Mouse (Mus musculus): ENCODE data around the gene Pabpn1. TPM values are rescaled to one million over a fixed set of nuclear protein-coding genes. Genes with fewer than 3 reads are reported as not detected.
"Not testable (repeated sequence)": the region's sequence is repeated elsewhere in the genome, so short reads cannot be mapped to it uniquely, and the experiment has no call there.

Pabpn1 gene
- polyA plus RNA-seq, 1 experiment = 144 TPM

GRCm38 (mm10) chr14:54942479-54942878, 50.2 kb downstream of the Pabpn1 start:
- H3K27ac ChIP-seq (ENCODE audit: insufficient read depth, low read depth, low read length) = no peak overlapping the region
- no peak for TF ChIP-seq CTCF (IDR thresholded peaks at IDR 0.05; ENCODE audit: low read depth, low read length)
- no peaks in the 10 kb centered on the region for H3K4me1 ChIP-seq (ENCODE audit: control insufficient read depth, insufficient read depth, low read length)
- H3K4me3 ChIP-seq (ENCODE audit: insufficient read depth, low read length) = no peak overlapping the region

GRCm38 (mm10) chr14:54943971-54944370, 51.7 kb downstream of the Pabpn1 start:
- no peak for TF ChIP-seq POLR2A (IDR thresholded peaks at IDR 0.05; ENCODE audit: borderline replicate concordance, low read depth, low read length)
- TF ChIP-seq CTCF (IDR thresholded peaks at IDR 0.05; ENCODE audit: low read depth, low read length) = no peak
- no peak overlapping the region for H3K4me3 ChIP-seq (ENCODE audit: insufficient read depth, low read length)
- no peak overlapping the region for H3K27ac ChIP-seq (ENCODE audit: insufficient read depth, low read depth, low read length)
- no peaks in the 10 kb centered on the region for H3K4me1 ChIP-seq (ENCODE audit: control insufficient read depth, insufficient read depth, low read length)

GRCm38 (mm10) chr14:54944939-54945338, 52.6 kb downstream of the Pabpn1 start:
- Histone ChIP-seq H3K4me1 (ENCODE audit: control insufficient read depth, insufficient read depth, low read length) (no peaks in the 10 kb centered on the region), H3K4me3 (ENCODE audit: insufficient read depth, low read length) (no peak overlapping the region), H3K27ac (ENCODE audit: insufficient read depth, low read depth, low read length) (no peak overlapping the region)
- TF ChIP-seq CTCF (IDR thresholded peaks at IDR 0.05; ENCODE audit: low read depth, low read length) = no peak
- TF ChIP-seq POLR2A (IDR thresholded peaks at IDR 0.05; ENCODE audit: borderline replicate concordance, low read depth, low read length) = no peak

GRCm38 (mm10) chr14:54945975-54946704, 53.8 kb downstream of the Pabpn1 start:
- TF ChIP-seq CTCF (IDR thresholded peaks at IDR 0.05; ENCODE audit: low read depth, low read length) (no peak), POLR2A (IDR thresholded peaks at IDR 0.05; ENCODE audit: borderline replicate concordance, low read depth, low read length) (no peak)

GRCm38 (mm10) chr14:54947008-54947407, 54.7 kb downstream of the Pabpn1 start:
- H3K4me3 ChIP-seq (ENCODE audit: insufficient read depth, low read length); H3K4me1 ChIP-seq (ENCODE audit: control insufficient read depth, insufficient read depth, low read length); H3K27ac ChIP-seq (ENCODE audit: insufficient read depth, low read depth, low read length): not testable (repeated sequence)

More at GRCm38 (mm10) chr14:54945975-54946704, 53.8 kb downstream of the Pabpn1 start:
- no peak overlapping the region for H3K27ac ChIP-seq (ENCODE audit: insufficient read depth, low read depth, low read length)
- H3K4me3 ChIP-seq (ENCODE audit: insufficient read depth, low read length) = no peak overlapping the region
- no peaks in the 10 kb centered on the region for H3K4me1 ChIP-seq (ENCODE audit: control insufficient read depth, insufficient read depth, low read length)

Other genes with a start within 250 kb of the Pabpn1 start
- 30.2 and 32.8 TPM in 2 replicates for gene 1700123O20Rik, start 206.3 kb upstream of the Pabpn1 start, polyA plus RNA-seq (2012; ENCODE audit: insufficient read depth, insufficient read length, missing spikeins)
- gene Acin1, start 205.6 kb upstream of the Pabpn1 start, polyA plus RNA-seq (2012; ENCODE audit: insufficient read depth, insufficient read length, missing spikeins) = 226 and 268 TPM in 2 replicates
- not detected in 2 replicates for gene Gm29776, start 193.7 kb upstream of the Pabpn1 start, polyA plus RNA-seq (2012; ENCODE audit: insufficient read depth, insufficient read length, missing spikeins)
- gene Cebpe, start 180.3 kb upstream of the Pabpn1 start, polyA plus RNA-seq (2012; ENCODE audit: insufficient read depth, insufficient read length, missing spikeins) = 0.87 and 0.90 TPM in 2 replicates
- 35.7 and 42.6 TPM in 2 replicates for gene Slc7a8, start 110.6 kb upstream of the Pabpn1 start, polyA plus RNA-seq (2012; ENCODE audit: insufficient read depth, insufficient read length, missing spikeins)
- gene Rnf212b, start 78.4 kb upstream of the Pabpn1 start, polyA plus RNA-seq (2012; ENCODE audit: insufficient read depth, insufficient read length, missing spikeins) = not detected in 2 replicates
- gene Homez, start 21.5 kb upstream of the Pabpn1 start, polyA plus RNA-seq (2012; ENCODE audit: insufficient read depth, insufficient read length, missing spikeins) = 5.2 and 6.5 TPM in 2 replicates
- gene Ppp1r3e, start 14.9 kb upstream of the Pabpn1 start, polyA plus RNA-seq (2012; ENCODE audit: insufficient read depth, insufficient read length, missing spikeins) = 11.3 and 13.9 TPM in 2 replicates
- 25.9 and 29.2 TPM in 2 replicates for gene Bcl2l2, start 9.1 kb upstream of the Pabpn1 start, polyA plus RNA-seq (2012; ENCODE audit: insufficient read depth, insufficient read length, missing spikeins)
- not detected in 2 replicates for gene Gm20521, start 9.1 kb upstream of the Pabpn1 start, polyA plus RNA-seq (2012; ENCODE audit: insufficient read depth, insufficient read length, missing spikeins)
- gene Slc22a17, start 20.6 kb downstream of the Pabpn1 start, polyA plus RNA-seq (2012; ENCODE audit: insufficient read depth, insufficient read length, missing spikeins) = 0.32 and 1.8 TPM in 2 replicates
- gene Efs, start 33.6 kb downstream of the Pabpn1 start, polyA plus RNA-seq (2012; ENCODE audit: insufficient read depth, insufficient read length, missing spikeins) = not detected in 2 replicates
- not detected in 2 replicates for gene Il25, start 40.2 kb downstream of the Pabpn1 start, polyA plus RNA-seq (2012; ENCODE audit: insufficient read depth, insufficient read length, missing spikeins)
- not detected in 2 replicates for gene Cmtm5, start 43.8 kb downstream of the Pabpn1 start, polyA plus RNA-seq (2012; ENCODE audit: insufficient read depth, insufficient read length, missing spikeins)
- gene Myh6, start 74.4 kb downstream of the Pabpn1 start, polyA plus RNA-seq (2012; ENCODE audit: insufficient read depth, insufficient read length, missing spikeins) = not detected in 2 replicates
- gene Gm17428, start 84.4 kb downstream of the Pabpn1 start, polyA plus RNA-seq (2012; ENCODE audit: insufficient read depth, insufficient read length, missing spikeins) = not detected in 2 replicates
- gene Myh7, start 102.1 kb downstream of the Pabpn1 start, polyA plus RNA-seq (2012; ENCODE audit: insufficient read depth, insufficient read length, missing spikeins) = not detected in 2 replicates
- gene Ngdn, start 123.0 kb downstream of the Pabpn1 start, polyA plus RNA-seq (2012; ENCODE audit: insufficient read depth, insufficient read length, missing spikeins) = 38.3 and 44.2 TPM in 2 replicates
- 7.1 and 7.6 TPM in 2 replicates for gene Zfhx2, start 199.8 kb downstream of the Pabpn1 start, polyA plus RNA-seq (2012; ENCODE audit: insufficient read depth, insufficient read length, missing spikeins)
- 10.6 and 12.3 TPM in 2 replicates for gene Thtpa, start 202.3 kb downstream of the Pabpn1 start, polyA plus RNA-seq (2012; ENCODE audit: insufficient read depth, insufficient read length, missing spikeins)
- 43.0 and 51.9 TPM in 2 replicates for gene Ap1g2, start 214.1 kb downstream of the Pabpn1 start, polyA plus RNA-seq (2012; ENCODE audit: insufficient read depth, insufficient read length, missing spikeins)
- gene Jph4, start 224.4 kb downstream of the Pabpn1 start, polyA plus RNA-seq (2012; ENCODE audit: insufficient read depth, insufficient read length, missing spikeins) = not detected in 2 replicates